Mouse (Mus musculus): ENCODE data around the gene 2200002D01Rik. TPM values are rescaled to one million over a fixed set of nuclear protein-coding genes. Genes with fewer than 3 reads are reported as not detected.
"Not testable (repeated sequence)": the region's sequence is repeated elsewhere in the genome, so short reads cannot be mapped to it uniquely, and the experiment has no call there.

Gene 2200002D01Rik
- total RNA-seq, 2 experiments from 2014 or later: 0.36 TPM; not detected in 1

GRCm38 (mm10) chr7:29214846-29215245, 33.4 kb downstream of the 2200002D01Rik start:
- H3K27ac ChIP-seq: no peak overlapping the region
- DNase-seq (ENCODE audit: low spot score in 2 of 2): no peak
- no peak for TF ChIP-seq CTCF (conservative IDR thresholded peaks at IDR 0.05)
- no peak overlapping the region for H3K4me3 ChIP-seq

GRCm38 (mm10) chr7:29214236-29214635, 34.0 kb downstream of the 2200002D01Rik start:
- H3K27ac ChIP-seq: no peak overlapping the region
- no peak for TF ChIP-seq CTCF (conservative IDR thresholded peaks at IDR 0.05)
- DNase-seq (ENCODE audit: low spot score in 2 of 2): no peak

DNA sequence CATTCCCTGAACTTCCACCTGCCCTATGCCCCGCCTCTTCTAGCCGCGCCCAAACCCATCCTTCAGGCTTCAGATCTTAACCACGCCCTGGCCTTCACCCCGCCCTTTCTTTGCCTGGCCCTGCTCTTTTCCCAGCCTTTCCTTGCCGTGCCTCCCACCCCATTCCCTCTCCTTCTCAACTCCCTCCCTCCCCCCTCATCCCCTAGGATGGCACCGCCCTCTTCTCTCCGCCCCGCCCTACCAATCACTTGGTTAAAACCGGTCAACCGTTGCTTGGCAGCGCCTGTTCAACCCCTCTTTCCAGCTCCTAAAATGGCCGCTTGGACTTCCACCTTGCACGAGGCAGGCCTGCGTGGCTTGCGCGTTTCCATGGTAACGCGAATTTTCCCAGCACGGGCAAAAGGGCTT, 34.6 kb downstream of the 2200002D01Rik start, which contains the start of gene Catsperg1:
Gene Catsperg1, minus strand, starts transcription at position 361 of the 408 bp plus-strand sequence.
- Histone ChIP-seq H3K4me3 (no peak within 1 kb of the TSS; the same call in 1 of the 2 replicates), H3K27ac (no peak within 1 kb of the TSS)
- no peak for DNase-seq (ENCODE audit: low spot score in 2 of 2)
- no peak for TF ChIP-seq CTCF (conservative IDR thresholded peaks at IDR 0.05)

More at GRCm38 (mm10) chr7:29214236-29214635, 34.0 kb downstream of the 2200002D01Rik start:
- no peak overlapping the region for H3K4me3 ChIP-seq

GRCm38 (mm10) chr7:29212775-29213560, 35.3 kb downstream of the 2200002D01Rik start:
- not testable (repeated sequence) for H3K4me3 ChIP-seq; H3K27ac ChIP-seq; DNase-seq (ENCODE audit: low spot score in 2 of 2)

- TF ChIP-seq CTCF (conservative IDR thresholded peaks at IDR 0.05): no peak
- Histone ChIP-seq H3K4me3 (no peak overlapping the region), H3K27ac (no peak overlapping the region)
- DNase-seq (ENCODE audit: low spot score in 2 of 2): no peak
Observed at GRCm38 (mm10) chr7:29212199-29212765, 36.0 kb downstream of the 2200002D01Rik start.

GRCm38 (mm10) chr7:29211415-29212198, 36.7 kb downstream of the 2200002D01Rik start:
- no peak for TF ChIP-seq CTCF (conservative IDR thresholded peaks at IDR 0.05)
- peak overlapping the region; percentile 45 for H3K4me3 ChIP-seq
- peak overlapping the region; percentile 56; the same call in 1 of the 2 replicates for H3K27ac ChIP-seq
- peak; percentile 36 to 38 for DNase-seq (ENCODE audit: low spot score in 2 of 2)

- DNase-seq (ENCODE audit: low spot score in 2 of 2): not testable (repeated sequence)
- H3K27ac ChIP-seq: peak overlapping the region; percentile 56; the same call in 1 of the 2 replicates
- peak overlapping the region; percentile 45 for H3K4me3 ChIP-seq
Observed at GRCm38 (mm10) chr7:29211013-29211412, 37.3 kb downstream of the 2200002D01Rik start.

DNA sequence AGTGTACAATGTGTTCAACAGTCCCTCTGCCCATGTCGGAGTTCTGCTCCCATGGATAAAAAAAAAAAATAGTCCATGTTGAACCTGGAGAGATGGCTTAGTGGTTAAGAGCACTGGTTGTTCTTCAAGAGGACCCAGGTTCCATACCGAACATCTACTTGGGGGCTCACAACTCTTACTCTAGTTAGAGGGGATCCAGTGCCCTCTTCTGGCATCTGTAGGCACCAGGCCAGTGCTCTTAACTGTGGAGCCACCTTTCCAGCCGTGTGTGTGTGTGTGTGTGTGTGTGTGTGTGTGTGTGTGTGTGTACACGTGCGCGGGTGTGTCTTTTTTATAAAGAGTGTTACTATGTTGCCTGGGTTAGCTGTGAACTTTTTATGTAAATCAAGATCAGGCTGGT, 45.7 kb downstream of the 2200002D01Rik start:
- no peak for TF ChIP-seq CTCF (conservative IDR thresholded peaks at IDR 0.05)
- H3K27ac ChIP-seq: no peak overlapping the region
- H3K4me3 ChIP-seq: no peak overlapping the region
- DNase-seq (ENCODE audit: low spot score in 2 of 2): no peak

Other genes with a start within 250 kb of the 2200002D01Rik start
- gene Ryr1, start 123.3 kb downstream of the 2200002D01Rik start, total RNA-seq (2021): 10 to 100 TPM; 19.6 to 23.3 TPM
- gene Rasgrp4, start 113.6 kb downstream of the 2200002D01Rik start, total RNA-seq (2021): under 1 TPM; 0.91 to 0.97 TPM
- 10 to 100 TPM; 28.1 to 29.3 TPM for gene Fam98c, start 92.2 kb downstream of the 2200002D01Rik start, total RNA-seq (2021)
- gene Ggn, start 78.3 kb downstream of the 2200002D01Rik start, total RNA-seq (2021): under 1 TPM; 0.88 to 0.95 TPM
- gene Spred3, start 78.1 kb downstream of the 2200002D01Rik start, total RNA-seq (2021): 10 to 100 TPM; 46.9 to 48.1 TPM
- 100 to 1,000 TPM; 131 to 133 TPM for gene Psmd8, start 67.8 kb downstream of the 2200002D01Rik start, total RNA-seq (2021)
- gene Catsperg1, start 34.4 kb downstream of the 2200002D01Rik start, total RNA-seq (2021): 1 to 10 TPM; 1.2 to 2.4 TPM
- 1 to 10 TPM; 2.2 to 2.4 TPM for gene Kcnk6, start 16.0 kb downstream of the 2200002D01Rik start, total RNA-seq (2021)
- 10 to 100 TPM; 40.7 to 42.9 TPM for gene Yif1b, start 10.1 kb downstream of the 2200002D01Rik start, total RNA-seq (2021)
- 10 to 100 TPM; 18.3 to 21.7 TPM for gene Spint2, start 33.4 kb upstream of the 2200002D01Rik start, total RNA-seq (2021)
- 10 to 100 TPM; 20.8 to 21.6 TPM for gene Ppp1r14a, start 40.8 kb upstream of the 2200002D01Rik start, total RNA-seq (2021)
- gene Dpf1, start 55.5 kb upstream of the 2200002D01Rik start, total RNA-seq (2021): 100 to 1,000 TPM; 106 to 113 TPM

Data from layer of hippocampus, adult 2 months (tissue).